Mouse (Mus musculus) embryonic fibroblast, embryonic 13.5 days (primary cell): ENCODE data around the gene Gon7.

Experiments
- CTCF ChIP-seq: IDR thresholded peaks from 2 replicates; pipeline ENCODE4 v1.5.1; 2011; ENCODE audit warnings: mild to moderate bottlenecking, control low read depth, low read length, moderate library complexity, borderline replicate concordance; ENCODE audit not compliant: insufficient read depth
- POLR2A ChIP-seq: IDR thresholded peaks from 2 replicates; pipeline ENCODE4 v1.6.1; 2011; ENCODE audit warnings: low read depth, mild to moderate bottlenecking, control low read depth, low read length, moderate library complexity

- TF ChIP-seq POLR2A: no peak
- no peak for TF ChIP-seq CTCF
These were observed 18.4 kb upstream of the Gon7 start for GRCm38 (mm10) chr12:102776035-102776434.
